Mouse (Mus musculus): Measurements from ENCODE around the gene Bod1l. TPM values are rescaled to one million over a fixed set of nuclear protein-coding genes. Genes with fewer than 3 reads are reported as not detected.

Gene Bod1l
- polyA plus RNA-seq, 1 experiment: 4.7 TPM

- H3K27me3 ChIP-seq (ENCODE audit: control insufficient read depth, insufficient read depth, low read length): no peaks in the 10 kb centered on the region
- TF ChIP-seq CTCF (IDR thresholded peaks at IDR 0.05; ENCODE audit: control insufficient read depth, insufficient read depth, insufficient replicate concordance, low read depth, low read length): no peak
- TF ChIP-seq POLR2A (IDR thresholded peaks at IDR 0.05; ENCODE audit: control insufficient read depth, low read depth, low read length): no peak
Observed at GRCm38 (mm10) chr5:41758671-41759639, 85.2 kb downstream of the Bod1l start.

GRCm38 (mm10) chr5:41757338-41757737 is 86.8 kb downstream of the Bod1l start:
- TF ChIP-seq CTCF (IDR thresholded peaks at IDR 0.05; ENCODE audit: control insufficient read depth, insufficient read depth, insufficient replicate concordance, low read depth, low read length) (no peak), POLR2A (IDR thresholded peaks at IDR 0.05; ENCODE audit: control insufficient read depth, low read depth, low read length) (no peak)
- Histone ChIP-seq H3K27me3 (ENCODE audit: control insufficient read depth, insufficient read depth, low read length) (no peaks in the 10 kb centered on the region), H3K4me1 (ENCODE audit: control insufficient read depth, insufficient read depth, low read length) (peaks cover 14% of the 10 kb centered on the region), H3K4me3 (ENCODE audit: control insufficient read depth, low read depth, low read length) (no peak overlapping the region), H3K36me3 (ENCODE audit: control insufficient read depth, insufficient read depth, low read length) (no peaks in the 10 kb centered on the region), H3K27ac (ENCODE audit: control insufficient read depth, insufficient read depth, low read depth, low read length) (no peak overlapping the region)

More at GRCm38 (mm10) chr5:41758671-41759639, 85.2 kb downstream of the Bod1l start:
- no peak overlapping the region for H3K4me3 ChIP-seq (ENCODE audit: control insufficient read depth, low read depth, low read length)
- no peak overlapping the region for H3K27ac ChIP-seq (ENCODE audit: control insufficient read depth, insufficient read depth, low read depth, low read length)
- no peaks in the 10 kb centered on the region for H3K36me3 ChIP-seq (ENCODE audit: control insufficient read depth, insufficient read depth, low read length)
- peaks cover 19% of the 10 kb centered on the region for H3K4me1 ChIP-seq (ENCODE audit: control insufficient read depth, insufficient read depth, low read length)

GRCm38 (mm10) chr5:41756396-41756795 is 87.7 kb downstream of the Bod1l start:
- H3K27ac ChIP-seq (ENCODE audit: control insufficient read depth, insufficient read depth, low read depth, low read length): no peak overlapping the region
- no peaks in the 10 kb centered on the region for H3K27me3 ChIP-seq (ENCODE audit: control insufficient read depth, insufficient read depth, low read length)
- no peaks in the 10 kb centered on the region for H3K36me3 ChIP-seq (ENCODE audit: control insufficient read depth, insufficient read depth, low read length)
- H3K4me1 ChIP-seq (ENCODE audit: control insufficient read depth, insufficient read depth, low read length): peaks cover 11% of the 10 kb centered on the region
- H3K4me3 ChIP-seq (ENCODE audit: control insufficient read depth, low read depth, low read length): no peak overlapping the region
- no peak for TF ChIP-seq POLR2A (IDR thresholded peaks at IDR 0.05; ENCODE audit: control insufficient read depth, low read depth, low read length)
- TF ChIP-seq CTCF (IDR thresholded peaks at IDR 0.05; ENCODE audit: control insufficient read depth, insufficient read depth, insufficient replicate concordance, low read depth, low read length): no peak

- Histone ChIP-seq H3K27me3 (ENCODE audit: control insufficient read depth, insufficient read depth, low read length) (no peaks in the 10 kb centered on the region), H3K4me1 (ENCODE audit: control insufficient read depth, insufficient read depth, low read length) (peaks cover 10% of the 10 kb centered on the region), H3K36me3 (ENCODE audit: control insufficient read depth, insufficient read depth, low read length) (no peaks in the 10 kb centered on the region), H3K27ac (ENCODE audit: control insufficient read depth, insufficient read depth, low read depth, low read length) (no peak overlapping the region), H3K4me3 (ENCODE audit: control insufficient read depth, low read depth, low read length) (peak overlapping the region; percentile 8; the same call in 1 of the 2 replicates)
- no peak for TF ChIP-seq POLR2A (IDR thresholded peaks at IDR 0.05; ENCODE audit: control insufficient read depth, low read depth, low read length)
- no peak for TF ChIP-seq CTCF (IDR thresholded peaks at IDR 0.05; ENCODE audit: control insufficient read depth, insufficient read depth, insufficient replicate concordance, low read depth, low read length)
Observed at GRCm38 (mm10) chr5:41755373-41755960, 88.6 kb downstream of the Bod1l start.

- H3K36me3 ChIP-seq (ENCODE audit: control insufficient read depth, insufficient read depth, low read length): no peaks in the 10 kb centered on the region
- no peak for TF ChIP-seq CTCF (IDR thresholded peaks at IDR 0.05; ENCODE audit: control insufficient read depth, insufficient read depth, insufficient replicate concordance, low read depth, low read length)
- TF ChIP-seq POLR2A (IDR thresholded peaks at IDR 0.05; ENCODE audit: control insufficient read depth, low read depth, low read length): no peak
- H3K4me3 ChIP-seq (ENCODE audit: control insufficient read depth, low read depth, low read length): no peak overlapping the region
Observed at GRCm38 (mm10) chr5:41754836-41755235, 89.3 kb downstream of the Bod1l start.

GRCm38 (mm10) chr5:41754226-41754775 is 89.8 kb downstream of the Bod1l start:
- no peaks in the 10 kb centered on the region for H3K27me3 ChIP-seq (ENCODE audit: control insufficient read depth, insufficient read depth, low read length)
- no peaks in the 10 kb centered on the region for H3K36me3 ChIP-seq (ENCODE audit: control insufficient read depth, insufficient read depth, low read length)
- no peak overlapping the region for H3K27ac ChIP-seq (ENCODE audit: control insufficient read depth, insufficient read depth, low read depth, low read length)
- H3K4me1 ChIP-seq (ENCODE audit: control insufficient read depth, insufficient read depth, low read length): peaks cover 10% of the 10 kb centered on the region
- TF ChIP-seq POLR2A (IDR thresholded peaks at IDR 0.05; ENCODE audit: control insufficient read depth, low read depth, low read length) (no peak), CTCF (IDR thresholded peaks at IDR 0.05; ENCODE audit: control insufficient read depth, insufficient read depth, insufficient replicate concordance, low read depth, low read length) (no peak)
- H3K4me3 ChIP-seq (ENCODE audit: control insufficient read depth, low read depth, low read length): no peak overlapping the region

More at GRCm38 (mm10) chr5:41754836-41755235, 89.3 kb downstream of the Bod1l start:
- no peaks in the 10 kb centered on the region for H3K27me3 ChIP-seq (ENCODE audit: control insufficient read depth, insufficient read depth, low read length)
- no peak overlapping the region for H3K27ac ChIP-seq (ENCODE audit: control insufficient read depth, insufficient read depth, low read depth, low read length)
- H3K4me1 ChIP-seq (ENCODE audit: control insufficient read depth, insufficient read depth, low read length): peaks cover 10% of the 10 kb centered on the region

GRCm38 (mm10) chr5:41752721-41753120 is 91.4 kb downstream of the Bod1l start:
- H3K27ac ChIP-seq (ENCODE audit: control insufficient read depth, insufficient read depth, low read depth, low read length): no peak overlapping the region
- H3K27me3 ChIP-seq (ENCODE audit: control insufficient read depth, insufficient read depth, low read length): no peaks in the 10 kb centered on the region

More at GRCm38 (mm10) chr5:41752721-41753120, 91.4 kb downstream of the Bod1l start:
- no peak for TF ChIP-seq CTCF (IDR thresholded peaks at IDR 0.05; ENCODE audit: control insufficient read depth, insufficient read depth, insufficient replicate concordance, low read depth, low read length)
- TF ChIP-seq POLR2A (IDR thresholded peaks at IDR 0.05; ENCODE audit: control insufficient read depth, low read depth, low read length): no peak
- no peaks in the 10 kb centered on the region for H3K36me3 ChIP-seq (ENCODE audit: control insufficient read depth, insufficient read depth, low read length)
- peaks cover 10% of the 10 kb centered on the region for H3K4me1 ChIP-seq (ENCODE audit: control insufficient read depth, insufficient read depth, low read length)
- H3K4me3 ChIP-seq (ENCODE audit: control insufficient read depth, low read depth, low read length): no peak overlapping the region
